Comparison of ENCODE assay signal across 27 mouse cellular contexts in the genomic region with DNA sequence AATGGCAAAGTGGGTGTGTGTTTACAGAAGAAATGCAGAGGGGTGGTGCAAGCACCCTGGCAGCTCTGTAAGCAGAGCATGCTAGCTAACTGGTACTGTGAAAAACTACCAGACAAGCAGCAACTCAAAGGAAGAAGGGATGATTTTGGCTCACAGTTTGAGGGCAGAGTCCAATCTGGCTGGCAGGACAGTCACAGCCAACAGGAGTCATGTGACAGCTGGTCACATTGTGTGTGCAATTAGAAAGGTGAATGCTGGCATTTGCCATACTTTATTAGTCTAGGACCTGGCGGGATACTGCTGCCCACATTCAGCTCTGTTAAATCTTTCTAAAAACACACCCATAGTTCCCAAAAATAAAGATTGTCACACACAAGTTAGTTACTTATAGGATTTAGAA.
DNase-seq lines count a peak whose midpoint lies in the region; ATAC-seq and TF ChIP-seq lines count a peak whose summit lies in the region.
"Had no signal": no experiment of that assay in that cellular context is flagged by ENCODE, and none has a peak within 500 bp of the region (broad histone marks: within the 10 kb centered on the region; RNA-seq: fewer than 3 reads in every experiment).

No protein-coding gene starts in this region.

- H3K4me2 ChIP-seq in liver, postnatal 0 days (ENCODE audit: low read depth, low read length): no peak overlapping the region
- H3K4me2 ChIP-seq: embryonic facial prominence, embryonic 13.5 days; heart, embryonic 12.5 days; hindbrain, embryonic 14.5 days; limb, embryonic 13.5 days; lung, embryonic 14.5 days; midbrain, embryonic 11.5 days had no signal

- no peak overlapping the region for H3K27ac ChIP-seq in liver, postnatal 0 days (ENCODE audit: low read depth)
- H3K27ac ChIP-seq: embryonic facial prominence, embryonic 13.5 days; heart, adult 2 months; hindbrain, embryonic 14.5 days; left cerebral cortex, adult 2 months; limb, embryonic 13.5 days; liver, embryonic 14.5 days had no signal

- no peak for TF ChIP-seq CTCF in liver, postnatal 0 days (IDR thresholded peaks at IDR 0.05; ENCODE audit: low read depth)

- no peaks in the 10 kb centered on the region for H3K27me3 ChIP-seq in liver, postnatal 0 days (ENCODE audit: insufficient read depth, low read length)
- H3K27me3 ChIP-seq: embryonic facial prominence, embryonic 13.5 days; heart, embryonic 12.5 days; limb, embryonic 13.5 days had no signal

- H3K36me3 ChIP-seq in liver, postnatal 0 days (replicated peaks; ENCODE audit: insufficient read depth, low read length): no peaks in the 10 kb centered on the region
- H3K36me3 ChIP-seq: embryonic facial prominence, embryonic 13.5 days; heart, embryonic 12.5 days; limb, embryonic 13.5 days had no signal

- WGBS in liver, postnatal 0 days (ENCODE audit: insufficient replicate concordance): 62% methylated on average over 1 of the region's 1 CpGs

- H3K4me3 ChIP-seq in liver, postnatal 0 days (ENCODE audit: low read depth, low read length): no peak overlapping the region
- H3K4me3 ChIP-seq: embryonic facial prominence, embryonic 13.5 days; heart, adult 2 months; heart, embryonic 12.5 days; left cerebral cortex, adult 2 months; limb, embryonic 13.5 days had no signal

- H3K4me1 ChIP-seq in liver, postnatal 0 days (ENCODE audit: insufficient read depth): no peaks in the 10 kb centered on the region
- H3K4me1 ChIP-seq: embryonic facial prominence, embryonic 13.5 days; heart, embryonic 12.5 days; limb, embryonic 13.5 days had no signal

- ATAC-seq in liver, postnatal 0 days: peak; percentile 55; the same call in 1 of the 2 replicates
- ATAC-seq: CD4-positive, CD25-positive, alpha-beta regulatory T cell, adult 4 months; forebrain, embryonic 16.5 days; midbrain, embryonic 16.5 days had no signal

- no peak overlapping the region for H3K9ac ChIP-seq in liver, postnatal 0 days (replicated peaks)
- H3K9ac ChIP-seq: embryonic facial prominence, embryonic 13.5 days; heart, embryonic 12.5 days; hindbrain, embryonic 14.5 days; limb, embryonic 13.5 days; liver, embryonic 14.5 days; lung, embryonic 14.5 days had no signal

- peak; percentile 71 for DNase-seq in kidney, adult 11 months
- no peak for DNase-seq in kidney, postnatal 4 days
- peak; percentile 13 for DNase-seq in liver, postnatal 0 days
- DNase-seq in liver: no peak
- DNase-seq in kidney, postnatal 14 days: peak; percentile 31
- peak; percentile 6 for DNase-seq in yolk sac, embryonic 10.5 days (ENCODE audit: low spot score)
- DNase-seq in testis, postnatal 14 days (ENCODE audit: low spot score): no peak
- DNase-seq in frontal cortex, adult 2 months (ENCODE audit: extremely low spot score in 1 of 2, low spot score in 1 of 2): no peak
- DNase-seq: adrenal gland, postnatal 25 days; cerebellum, adult 18-20 months; heart, adult 2 months; heart, postnatal 4 days; lung, embryonic 14.5 days; lung, postnatal 14 days; right cerebral cortex, adult 18-20 months; spleen, adult 18-20 months; thymus, postnatal 4 days had no signal

- no peaks in the 10 kb centered on the region for H3K9me3 ChIP-seq in liver, postnatal 0 days (ENCODE audit: low read length)
- H3K9me3 ChIP-seq: embryonic facial prominence, embryonic 13.5 days; heart, embryonic 12.5 days; limb, embryonic 13.5 days had no signal

- no peak for TF ChIP-seq EP300 in liver, postnatal 0 days (IDR thresholded peaks at IDR 0.05; ENCODE audit: low read depth)

Comparison
In these comparisons a context has a peak if more than half of its experiments do, and no peak if none do; other contexts are left out.
1. DNase-seq: peak in kidney, adult 11 months (single experiment), liver, postnatal 0 days (single experiment), kidney, postnatal 14 days (single experiment) and yolk sac, embryonic 10.5 days (single experiment); none in kidney, postnatal 4 days (0 of 2), liver (single experiment), testis, postnatal 14 days (single experiment) and frontal cortex, adult 2 months (0 of 2).